Mouse (Mus musculus): ENCODE measurements around the gene Atp11b.

DNA sequence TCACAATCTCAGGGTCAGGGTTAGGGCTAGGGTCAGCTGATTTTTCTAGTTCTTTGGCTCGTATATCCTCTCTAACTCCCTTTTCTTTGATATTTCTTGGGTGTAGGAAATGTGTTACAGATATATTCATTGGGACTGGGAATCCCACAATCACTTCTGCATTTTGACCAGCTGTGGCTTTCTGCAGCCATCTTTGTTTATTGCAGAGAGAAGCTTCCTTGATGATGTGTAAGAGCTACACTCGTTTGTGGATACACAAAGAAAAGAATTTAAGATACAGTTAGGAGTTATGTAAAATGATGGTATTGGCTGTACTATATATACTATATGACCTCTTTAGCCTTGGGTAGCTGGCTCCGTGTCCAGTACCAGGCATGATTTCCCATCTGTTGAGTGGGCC, 25.8 kb downstream of the Atp11b start:
- TF ChIP-seq CTCF (IDR thresholded peaks at IDR 0.05; ENCODE audit: borderline replicate concordance, insufficient read depth, low read length), result no peak
- no peak for TF ChIP-seq POLR2A (IDR thresholded peaks at IDR 0.05; ENCODE audit: low read depth, low read length)
